Mouse (Mus musculus): Measurements from ENCODE around the gene Arhgap24.

GRCm38 (mm10) chr5:102439119-102439877 is 41.9 kb upstream of the Arhgap24 start:
- no peak for TF ChIP-seq CTCF (IDR thresholded peaks at IDR 0.05; ENCODE audit: low read depth, low read length)
- no peak for TF ChIP-seq POLR2A (IDR thresholded peaks at IDR 0.05; ENCODE audit: extremely low read depth, insufficient read depth, low read length)
